Mouse (Mus musculus) ES-E14 (cell line): ENCODE data around the gene Wfdc6b.

ENCODE experiments used
- HCFC1 ChIP-seq: IDR thresholded peaks from 2 replicates; pipeline ENCODE4 v1.6.1; 2012; ENCODE audit warnings: low read length, inconsistent platforms, borderline replicate concordance; ENCODE audit not compliant: insufficient read depth
- ZNF384 ChIP-seq: IDR thresholded peaks from 2 replicates; pipeline ENCODE4 v1.6.1; 2012; ENCODE audit warnings: low read depth, low read length, inconsistent platforms

DNA sequence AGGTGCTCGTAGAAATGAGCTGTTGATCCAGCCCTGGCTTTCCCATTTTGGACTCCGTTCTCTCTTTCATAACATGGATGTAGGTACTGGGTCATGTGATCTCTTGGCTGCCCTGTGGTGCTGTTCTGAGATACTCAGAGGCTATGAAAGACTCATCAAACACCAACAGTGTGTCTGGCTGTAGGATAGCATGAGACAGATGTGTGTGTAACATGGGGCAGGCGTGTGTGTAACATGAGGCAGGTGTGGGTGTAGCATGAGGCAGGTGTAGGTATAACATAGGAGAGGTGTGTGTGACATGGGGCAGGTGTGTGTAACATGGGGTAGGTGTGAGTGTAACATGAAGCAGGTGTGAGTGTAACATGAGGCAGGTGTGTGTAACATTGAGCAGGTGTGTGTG, 2.1 kb downstream of the Wfdc6b start:
- TF ChIP-seq HCFC1 (no peak), ZNF384 (no peak)
